Mouse (Mus musculus): ENCODE results near the gene Ccdc85a.

DNA sequence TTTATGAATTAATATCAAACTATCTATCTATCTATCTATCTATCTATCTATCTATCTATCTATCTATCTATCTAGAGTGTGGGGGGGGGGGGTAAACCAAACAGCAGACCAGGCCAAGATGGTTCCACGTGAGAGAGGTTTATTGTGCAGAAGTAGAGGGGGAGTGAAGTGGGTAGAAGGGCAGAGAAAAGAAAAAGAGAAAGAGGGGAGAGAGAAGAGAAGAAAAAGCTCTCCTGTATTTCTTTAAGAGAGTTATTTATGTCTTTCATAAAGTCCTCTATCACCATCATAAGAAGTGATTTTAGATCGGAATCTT, 218.2 kb downstream of the Ccdc85a start:
- TF ChIP-seq CTCF (conservative IDR thresholded peaks at IDR 0.05; ENCODE audit: insufficient read depth, insufficient read length, low read depth, low read length) (no peak), POLR2A (IDR thresholded peaks at IDR 0.05; ENCODE audit: low read depth, low read length) (no peak)

Data from kidney, adult 2 months (tissue).